Mouse (Mus musculus) brain, adult 2 months (tissue): ENCODE results near the gene Pcgf1.

ENCODE experiments used
- DNase-seq: peaks from one replicate; pipeline ENCODE4 v3.0.0; 2011; ENCODE audit warnings: low read depth, low spot score

Pcgf1 gene

GRCm38 (mm10) chr6:83077630-83078323 lies at the start of gene Pcgf1:
Gene Pcgf1 (plus strand): TSS chr6:83077869.
- peak; percentile 99 for DNase-seq

GRCm38 (mm10) chr6:83029777-83030176 lies 47.9 kb upstream of the Pcgf1 start:
- no peak for DNase-seq

GRCm38 (mm10) chr6:83031111-83031510 lies 46.6 kb upstream of the Pcgf1 start:
- DNase-seq: no peak

- DNase-seq: no peak
Observed at GRCm38 (mm10) chr6:83031921-83032590, 45.6 kb upstream of the Pcgf1 start.

GRCm38 (mm10) chr6:83032769-83033191 lies 44.9 kb upstream of the Pcgf1 start:
- no peak for DNase-seq

GRCm38 (mm10) chr6:83033249-83034185 lies 44.2 kb upstream of the Pcgf1 start, which contains the start of the genes Dok1 and Loxl3:
Gene Dok1 (minus strand): TSS chr6:83033471.
Gene Loxl3 (plus strand): TSS chr6:83034173.
- peak; percentile 45 for DNase-seq

GRCm38 (mm10) chr6:83034463-83035055 lies 43.1 kb upstream of the Pcgf1 start:
- no peak for DNase-seq

GRCm38 (mm10) chr6:83037188-83037587 lies 40.5 kb upstream of the Pcgf1 start:
- no peak for DNase-seq

GRCm38 (mm10) chr6:83038496-83039012 lies 39.1 kb upstream of the Pcgf1 start:
- peak; percentile 87 for DNase-seq

GRCm38 (mm10) chr6:83040601-83041000 lies 37.1 kb upstream of the Pcgf1 start:
- DNase-seq: no peak

GRCm38 (mm10) chr6:83043561-83043960 lies 34.1 kb upstream of the Pcgf1 start:
- DNase-seq: no peak

- no peak for DNase-seq
Observed at GRCm38 (mm10) chr6:83043993-83044392, 33.7 kb upstream of the Pcgf1 start.

- DNase-seq: peak; percentile 22
Observed at GRCm38 (mm10) chr6:83044742-83045141, 32.9 kb upstream of the Pcgf1 start.

GRCm38 (mm10) chr6:83049367-83049766 lies 28.3 kb upstream of the Pcgf1 start:
- DNase-seq: no peak

- peak; percentile 63 for DNase-seq
Observed at GRCm38 (mm10) chr6:83053136-83053960, 24.3 kb upstream of the Pcgf1 start.

- peak; percentile 100 for DNase-seq
Observed at GRCm38 (mm10) chr6:83054074-83054851, 23.4 kb upstream of the Pcgf1 start, which contains the start of gene Aup1. Gene Aup1 (plus strand): TSS chr6:83054521.

- peak; percentile 24 for DNase-seq
Observed at GRCm38 (mm10) chr6:83054871-83055431, 22.7 kb upstream of the Pcgf1 start, which contains the start of gene Htra2. Gene Htra2 (minus strand): TSS chr6:83055273.

GRCm38 (mm10) chr6:83057790-83058189 lies 19.9 kb upstream of the Pcgf1 start, which contains the start of gene Dqx1:
Gene Dqx1 (plus strand): TSS chr6:83057844.
- DNase-seq: peak; percentile 78

GRCm38 (mm10) chr6:83058725-83059124 lies 18.9 kb upstream of the Pcgf1 start:
- no peak for DNase-seq
